Mouse (Mus musculus) neural tube, embryonic 11.5 days (tissue): ENCODE results near the gene Scp2d1. TPM values are rescaled to one million over a fixed set of nuclear protein-coding genes. Genes with fewer than 3 reads are reported as not detected.
"Not testable (repeated sequence)": the region's sequence is repeated elsewhere in the genome, so short reads cannot be mapped to it uniquely, and the experiment has no call there.

ENCODE experiments used
- ATAC-seq: fragments of 200-750 bp; cut with Nextera tagmentation; 2 replicates; pipeline ENCODE4 v1.8.0; 2017; ENCODE audit warnings: moderate number of reproducible peaks, mild to moderate bottlenecking, moderate TSS enrichment, moderate library complexity; ENCODE audit not compliant: insufficient read depth, low FRiP score, low TSS enrichment
- DNase-seq: peaks from one replicate; pipeline ENCODE4 v3.0.0-alpha.2; 2015; ENCODE audit warnings: low spot score
- H3K27ac ChIP-seq: fragments of 300-500 bp; sonication (generic); 2 replicates; pipeline ENCODE4 v1.5.1; 2014; ENCODE audit warnings: low read depth, mild to moderate bottlenecking, low read length
- H3K27me3 ChIP-seq: fragments of 300-500 bp; sonication (generic); 2 replicates; pipeline ENCODE4 v1.6.1; 2014; ENCODE audit warnings: mild to moderate bottlenecking, low read length, mixed read lengths; ENCODE audit not compliant: control insufficient read depth, insufficient read depth
- H3K36me3 ChIP-seq: fragments of 300-500 bp; sonication (generic); 2 replicates; pipeline ENCODE4 v1.6.1; 2014; ENCODE audit warnings: mild to moderate bottlenecking, low read length, moderate library complexity, mixed read lengths; ENCODE audit not compliant: control insufficient read depth, insufficient read depth
- H3K4me1 ChIP-seq: fragments of 300-500 bp; sonication (generic); 2 replicates; pipeline ENCODE4 v1.6.1; 2014; ENCODE audit warnings: low read length, mixed read lengths; ENCODE audit not compliant: control insufficient read depth, insufficient read depth
- H3K4me2 ChIP-seq: fragments of 300-500 bp; sonication (generic); 2 replicates; pipeline ENCODE4 v1.6.1; 2014; ENCODE audit warnings: low read depth, mild to moderate bottlenecking, moderate library complexity
- H3K4me3 ChIP-seq: fragments of 300-500 bp; sonication (generic); 2 replicates; pipeline ENCODE4 v1.5.1; 2014; ENCODE audit warnings: low read depth, low read length
- H3K9ac ChIP-seq: fragments of 300-500 bp; sonication (generic); 2 replicates; pipeline ENCODE4 v1.6.1; 2014; ENCODE audit warnings: mild to moderate bottlenecking, low read length
- H3K9me3 ChIP-seq: fragments of 300-500 bp; sonication (generic); 2 replicates; pipeline ENCODE4 v1.6.1; 2016; ENCODE audit warnings: low read length; ENCODE audit not compliant: control insufficient read depth
- WGBS: fragments of 180-500 bp; shearing (Covaris S2); extraction: QIAGEN DNeasy Blood & Tissue Kit; methylation state at CpG from one replicate; pipeline ENCODE4 v1.1.7; 2014; 5-methylcytosine and 5-hydroxymethylcytosine counted together
- polyA plus RNA-seq: library from polyadenylated mRNA; unstranded; fragments of >200 nt; fragmentation: Nextera tagmentation; extraction: Ambion mirVana; gene quantifications from 2 replicates; pipeline ENCODE4 v1.2.1, GENCODE M21; 2014

The Scp2d1 gene
- polyA plus RNA-seq, result not detected in 2 replicates

- not testable (repeated sequence) for H3K4me2 ChIP-seq, H3K9ac ChIP-seq, DNase-seq, H3K27ac ChIP-seq, H3K27me3 ChIP-seq, H3K4me3 ChIP-seq, H3K36me3 ChIP-seq, ATAC-seq, H3K4me1 ChIP-seq, H3K9me3 ChIP-seq
- 90% methylated on average over 6 of the region's 6 CpGs for WGBS
Measured at GRCm38 (mm10) chr2:144823356-144823755, at the start of gene Scp2d1. Gene Scp2d1 (plus strand): TSS chr2:144823656.

DNA sequence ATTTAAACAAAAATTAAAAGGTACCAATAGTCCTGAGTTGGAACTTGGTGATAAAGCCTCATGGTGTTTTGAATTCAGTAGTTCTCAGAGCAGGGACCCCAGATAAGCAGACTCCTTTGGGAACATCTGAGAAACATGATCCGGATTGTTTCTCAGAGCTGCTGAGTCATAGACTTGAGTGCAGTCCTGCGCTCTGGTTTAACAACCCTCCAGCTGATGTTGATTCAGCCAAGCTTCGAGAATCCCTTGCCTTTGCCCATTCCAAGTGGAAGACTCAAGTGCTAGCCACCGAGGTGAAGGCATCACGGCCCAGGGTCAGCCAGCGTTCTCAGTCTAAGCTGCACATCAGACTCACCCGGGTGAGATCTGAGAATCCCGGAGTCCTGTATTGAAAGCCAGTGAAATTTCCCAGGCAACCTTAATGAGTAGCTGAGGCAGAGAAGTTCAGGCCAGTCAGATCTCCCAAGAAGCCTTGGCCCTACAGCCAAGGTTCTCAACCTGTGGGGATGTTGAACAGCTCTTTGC lies 48.8 kb upstream of the Scp2d1 start:
- Histone ChIP-seq H3K27ac (no peak overlapping the region), H3K9me3 (no peaks in the 10 kb centered on the region), H3K4me1 (no peaks in the 10 kb centered on the region), H3K9ac (no peak overlapping the region), H3K36me3 (no peaks in the 10 kb centered on the region), H3K27me3 (no peaks in the 10 kb centered on the region), H3K4me3 (no peak overlapping the region), H3K4me2 (no peak overlapping the region)
- WGBS, result 84% methylated on average over 8 of the region's 8 CpGs
- DNase-seq (no peak), ATAC-seq (no peak)

GRCm38 (mm10) chr2:144775626-144776025 lies 47.8 kb upstream of the Scp2d1 start:
- H3K36me3 ChIP-seq, result no peaks in the 10 kb centered on the region
- no peaks in the 10 kb centered on the region for H3K9me3 ChIP-seq
- H3K27me3 ChIP-seq, result no peaks in the 10 kb centered on the region
- H3K4me3 ChIP-seq, result no peak overlapping the region
- no peak overlapping the region for H3K4me2 ChIP-seq
- H3K9ac ChIP-seq, result no peak overlapping the region
- H3K4me1 ChIP-seq, result no peaks in the 10 kb centered on the region
- DNase-seq (no peak), ATAC-seq (no peak)
- 88% methylated on average over 4 of the region's 4 CpGs for WGBS
- H3K27ac ChIP-seq, result no peak overlapping the region

DNA sequence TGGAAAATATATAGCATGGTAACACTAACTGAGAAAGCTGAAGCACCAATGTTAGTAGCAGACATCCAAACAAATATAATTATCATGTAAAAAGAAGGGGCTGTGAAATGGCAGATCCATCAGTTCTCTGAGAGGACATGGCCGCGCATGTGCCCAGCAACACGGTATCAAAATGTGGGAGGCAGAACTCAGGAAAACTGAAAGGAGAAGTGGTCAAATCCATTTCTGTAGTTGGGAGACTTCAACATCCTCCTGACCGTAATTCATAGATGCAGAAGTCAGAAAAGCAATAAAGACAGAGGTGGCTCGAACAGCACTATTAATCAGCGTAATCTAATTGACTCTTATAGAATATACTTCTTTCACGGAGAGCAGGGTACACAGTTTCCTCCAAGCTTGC lies 44.2 kb upstream of the Scp2d1 start:
- no peak for DNase-seq

DNA sequence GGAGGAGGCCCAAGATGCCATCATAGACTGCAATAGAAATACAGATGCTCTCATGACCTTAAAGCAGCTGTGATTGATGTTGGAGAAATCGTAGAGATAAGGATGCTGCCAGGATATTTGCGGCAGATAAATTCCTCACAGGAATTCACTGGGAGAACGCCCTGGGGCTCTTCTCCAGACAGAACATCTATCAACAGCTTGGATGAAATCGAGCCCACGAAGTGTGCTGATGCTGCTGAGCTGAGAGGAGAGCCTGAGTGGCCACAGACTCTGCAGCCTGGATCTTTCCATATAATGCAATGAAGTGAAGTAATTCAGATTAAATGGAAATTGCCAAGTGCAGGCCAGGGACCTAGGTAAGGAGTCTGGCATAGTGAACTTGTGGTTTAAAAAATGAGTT lies 42.7 kb upstream of the Scp2d1 start:
- Histone ChIP-seq H3K9me3 (no peaks in the 10 kb centered on the region), H3K4me1 (no peaks in the 10 kb centered on the region), H3K4me3 (no peak overlapping the region), H3K36me3 (no peaks in the 10 kb centered on the region), H3K27ac (no peak overlapping the region), H3K4me2 (no peak overlapping the region), H3K9ac (no peak overlapping the region), H3K27me3 (no peaks in the 10 kb centered on the region)
- no peak for DNase-seq
- 66% methylated on average over 5 of the region's 5 CpGs for WGBS
- no peak for ATAC-seq

More for the DNA sequence above, 44.2 kb upstream of the Scp2d1 start:
- no peaks in the 10 kb centered on the region for H3K27me3 ChIP-seq
- no peak overlapping the region for H3K4me2 ChIP-seq
- no peaks in the 10 kb centered on the region for H3K4me1 ChIP-seq
- H3K4me3 ChIP-seq, result no peak overlapping the region
- no peaks in the 10 kb centered on the region for H3K36me3 ChIP-seq
- ATAC-seq, result no peak
- WGBS, result 87% methylated on average over 7 of the region's 7 CpGs
- H3K9me3 ChIP-seq, result no peaks in the 10 kb centered on the region
- H3K27ac ChIP-seq, result no peak overlapping the region
- no peak overlapping the region for H3K9ac ChIP-seq

DNA sequence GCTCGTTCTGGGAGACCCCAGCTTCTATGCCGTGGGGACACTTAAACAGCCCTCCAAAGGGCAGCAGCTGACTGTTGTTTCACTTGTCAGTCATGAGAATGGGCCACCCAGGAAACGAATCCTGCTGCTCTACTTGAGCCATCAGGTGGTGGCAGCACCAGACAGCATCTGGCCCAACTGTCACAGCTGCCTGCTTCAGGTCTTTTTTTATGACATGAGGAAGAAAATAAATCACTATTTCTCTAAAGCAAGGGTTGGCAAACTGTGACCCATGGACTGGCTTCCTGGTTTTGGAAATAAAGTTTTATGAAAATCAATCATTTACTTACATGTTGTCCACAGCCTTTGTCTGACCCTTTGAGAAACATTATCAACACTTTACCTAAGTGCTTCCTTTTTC lies 41.6 kb upstream of the Scp2d1 start:
- DNase-seq (no peak), ATAC-seq (no peak)
- Histone ChIP-seq H3K9ac (no peak overlapping the region), H3K4me2 (no peak overlapping the region), H3K27ac (no peak overlapping the region), H3K4me3 (no peak overlapping the region), H3K9me3 (no peaks in the 10 kb centered on the region), H3K27me3 (no peaks in the 10 kb centered on the region), H3K36me3 (no peaks in the 10 kb centered on the region), H3K4me1 (no peaks in the 10 kb centered on the region)
- 55% methylated on average over 3 of the region's 3 CpGs for WGBS

DNA sequence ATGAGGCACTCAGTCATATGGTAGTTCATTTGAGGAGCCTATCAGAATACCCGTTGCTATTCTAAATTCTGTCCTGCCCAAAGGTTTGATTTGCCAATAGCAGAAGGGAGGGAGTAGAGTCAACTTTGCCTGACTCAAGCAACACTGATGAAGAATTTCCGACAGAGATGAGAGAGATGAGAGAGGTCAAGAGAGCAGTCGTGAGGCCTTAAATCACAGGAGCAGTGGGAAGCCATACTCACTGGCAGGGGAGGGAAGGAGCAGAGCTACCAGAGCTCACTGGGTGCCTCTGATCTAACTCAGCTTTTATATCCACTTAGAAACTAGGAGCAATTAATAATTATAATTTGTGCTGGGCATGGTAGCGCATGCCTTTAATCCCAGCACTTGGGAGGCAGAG lies 41.0 kb upstream of the Scp2d1 start:
- H3K27me3 ChIP-seq, result no peaks in the 10 kb centered on the region
- no peaks in the 10 kb centered on the region for H3K4me1 ChIP-seq
- H3K9ac ChIP-seq, result no peak overlapping the region
- no peaks in the 10 kb centered on the region for H3K9me3 ChIP-seq
- 61% methylated on average over 4 of the region's 4 CpGs for WGBS
- no peak overlapping the region for H3K4me3 ChIP-seq
- DNase-seq (no peak), ATAC-seq (no peak)
- H3K4me2 ChIP-seq, result no peak overlapping the region
- no peaks in the 10 kb centered on the region for H3K36me3 ChIP-seq
- no peak overlapping the region for H3K27ac ChIP-seq

DNA sequence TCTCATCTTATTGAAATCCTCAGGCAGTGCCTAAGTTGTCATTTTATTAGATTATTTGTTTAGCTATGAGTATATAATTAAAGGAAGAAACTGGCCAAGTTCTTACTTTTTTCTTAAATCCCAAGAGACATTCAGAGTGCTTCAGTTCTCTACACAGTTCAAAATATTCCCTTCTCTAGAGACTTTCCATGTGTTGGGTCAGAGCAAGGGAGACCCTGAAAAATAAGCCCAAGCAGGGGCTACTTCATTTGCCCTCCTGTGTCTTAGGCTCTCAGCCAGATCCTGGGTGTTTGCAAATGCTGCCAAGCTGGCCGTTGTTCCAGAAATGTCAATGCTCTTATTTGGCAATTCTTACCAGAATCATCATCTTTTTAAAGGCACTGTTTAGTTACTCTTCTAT lies 40.3 kb upstream of the Scp2d1 start:
- 90% methylated on average over 1 of the region's 1 CpGs for WGBS
- ATAC-seq, result no peak
- DNase-seq, result no peak
- H3K4me3 ChIP-seq, result no peak overlapping the region
- H3K9ac ChIP-seq, result no peak overlapping the region
- H3K27me3 ChIP-seq, result no peaks in the 10 kb centered on the region
- no peaks in the 10 kb centered on the region for H3K4me1 ChIP-seq
- no peaks in the 10 kb centered on the region for H3K9me3 ChIP-seq
- no peak overlapping the region for H3K27ac ChIP-seq
- no peak overlapping the region for H3K4me2 ChIP-seq
- H3K36me3 ChIP-seq, result no peaks in the 10 kb centered on the region

GRCm38 (mm10) chr2:144783831-144784230 lies 39.6 kb upstream of the Scp2d1 start:
- Histone ChIP-seq H3K27me3 (no peaks in the 10 kb centered on the region), H3K9me3 (no peaks in the 10 kb centered on the region), H3K4me1 (no peaks in the 10 kb centered on the region), H3K9ac (no peak overlapping the region), H3K4me3 (no peak overlapping the region), H3K36me3 (no peaks in the 10 kb centered on the region), H3K27ac (no peak overlapping the region), H3K4me2 (no peak overlapping the region)
- 93% methylated on average over 6 of the region's 6 CpGs for WGBS
- ATAC-seq, result no peak
- DNase-seq, result no peak
